Mouse (Mus musculus): ENCODE results near the gene Polr3c. TPM values are rescaled to one million over a fixed set of nuclear protein-coding genes. Genes with fewer than 3 reads are reported as not detected.

Gene Polr3c
- polyA plus RNA-seq, 1 experiment from 2014 or later: 52.7 TPM

DNA sequence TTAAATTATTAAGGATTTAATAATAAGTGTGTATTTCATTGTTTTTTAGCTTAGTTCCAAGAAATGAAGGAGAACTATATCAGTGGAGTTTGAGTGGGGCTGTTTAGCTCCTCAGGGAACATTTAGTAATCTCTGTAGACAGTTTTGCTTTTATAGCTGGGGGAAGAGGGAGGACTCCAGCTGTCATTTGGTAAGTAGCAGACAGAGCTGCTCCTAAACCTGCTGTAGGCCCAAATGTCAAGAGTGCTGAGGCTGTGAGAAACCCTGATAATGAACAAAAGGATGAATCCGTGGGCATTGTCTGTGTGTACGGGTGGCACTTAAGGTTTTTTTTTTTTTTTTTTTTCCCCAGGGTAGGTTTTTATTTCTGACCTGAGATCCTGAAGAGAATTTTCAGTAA is 7.8 kb upstream of the Polr3c start:
- no peak for DNase-seq (ENCODE audit: extremely low spot score, low spot score)
- Histone ChIP-seq H3K36me3 (replicated peaks) (peaks cover 4% of the 10 kb centered on the region; the same call in 1 of the 2 replicates), H3K4me3 (no peak overlapping the region), H3K27me3 (ENCODE audit: poor library complexity, severe bottlenecking) (no peaks in the 10 kb centered on the region), H3K4me1 (peaks cover 16% of the 10 kb centered on the region), H3K9me3 (no peaks in the 10 kb centered on the region), H3K27ac (no peak overlapping the region)
- 92% methylated on average over 2 of the region's 2 CpGs for WGBS

DNA sequence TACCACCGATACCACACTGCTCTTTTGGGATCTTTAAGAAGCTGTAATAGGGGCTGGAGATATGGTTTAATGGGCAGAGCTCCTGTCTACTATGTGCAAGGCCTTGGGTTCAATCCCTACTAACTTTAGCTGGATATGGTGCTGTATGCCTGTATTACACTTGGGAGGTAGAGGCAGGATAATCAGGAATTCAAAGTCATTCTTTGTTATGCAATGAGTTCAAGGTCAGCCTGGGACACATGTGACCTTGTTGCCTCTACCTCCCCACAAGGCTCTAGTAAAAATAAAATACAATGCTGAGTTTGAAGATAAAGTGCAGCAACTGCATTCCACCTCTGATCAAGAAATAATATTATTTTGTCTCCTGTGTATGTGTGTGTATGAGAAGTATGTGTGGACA is 6.6 kb upstream of the Polr3c start:
- Histone ChIP-seq H3K4me3 (no peak overlapping the region), H3K4me1 (peaks cover 25% of the 10 kb centered on the region), H3K36me3 (replicated peaks) (peaks cover 4% of the 10 kb centered on the region; the same call in 1 of the 2 replicates), H3K27ac (no peak overlapping the region), H3K27me3 (ENCODE audit: poor library complexity, severe bottlenecking) (no peaks in the 10 kb centered on the region), H3K9me3 (no peaks in the 10 kb centered on the region)
- no peak for DNase-seq (ENCODE audit: extremely low spot score, low spot score)
- 95% methylated on average over 1 of the region's 1 CpGs for WGBS

DNA sequence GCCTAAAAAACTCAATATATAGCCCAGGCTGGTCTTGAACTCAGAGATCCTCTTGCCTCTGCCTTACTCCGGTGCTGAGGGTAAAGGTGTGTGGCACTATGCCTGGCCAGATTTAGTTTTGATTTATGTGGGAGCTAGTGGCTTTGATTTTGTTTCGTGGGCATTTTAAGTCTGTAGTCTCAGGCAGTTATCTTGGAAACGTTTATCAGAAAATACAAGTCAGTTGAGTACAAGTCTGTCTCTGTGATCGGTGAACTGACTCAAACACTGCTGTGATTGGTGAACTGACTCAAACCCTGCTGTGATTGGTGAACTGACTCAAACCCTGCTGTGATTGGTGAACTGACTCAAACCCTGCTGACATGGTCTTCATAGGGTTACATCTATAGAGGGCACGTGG is 3.4 kb upstream of the Polr3c start:
- WGBS: 82% methylated on average over 5 of the region's 5 CpGs
- no peak for DNase-seq (ENCODE audit: extremely low spot score, low spot score)
- Histone ChIP-seq H3K9me3 (no peaks in the 10 kb centered on the region), H3K4me3 (0 out of 2 replicates have a peak overlapping the region, but pooled peaks have one; percentile 8), H3K27ac (no peak overlapping the region), H3K27me3 (ENCODE audit: poor library complexity, severe bottlenecking) (no peaks in the 10 kb centered on the region), H3K36me3 (replicated peaks) (peaks cover 4% of the 10 kb centered on the region; the same call in 1 of the 2 replicates), H3K4me1 (peaks cover 36% of the 10 kb centered on the region)

DNA sequence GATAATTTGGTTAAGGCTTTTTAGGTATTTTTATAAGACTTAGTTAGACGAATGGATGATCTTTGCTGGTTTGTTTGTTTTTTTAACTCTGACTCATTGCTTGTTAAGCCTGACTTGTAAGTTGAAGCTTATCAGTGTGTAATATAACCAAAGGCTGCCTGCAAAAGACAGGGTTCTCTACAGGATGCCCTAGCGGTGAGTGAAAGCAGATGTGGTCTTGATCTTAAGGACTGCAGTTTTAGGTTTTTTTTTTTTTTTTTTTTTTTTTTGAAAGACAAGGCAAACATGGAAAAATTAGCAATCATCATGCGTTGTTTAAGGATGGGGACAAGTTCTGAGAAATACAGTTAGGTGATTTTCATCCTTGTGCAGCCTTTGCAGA is 2.0 kb upstream of the Polr3c start:
- WGBS: 69% methylated on average over 3 of the region's 3 CpGs
- no peaks in the 10 kb centered on the region for H3K9me3 ChIP-seq

DNA sequence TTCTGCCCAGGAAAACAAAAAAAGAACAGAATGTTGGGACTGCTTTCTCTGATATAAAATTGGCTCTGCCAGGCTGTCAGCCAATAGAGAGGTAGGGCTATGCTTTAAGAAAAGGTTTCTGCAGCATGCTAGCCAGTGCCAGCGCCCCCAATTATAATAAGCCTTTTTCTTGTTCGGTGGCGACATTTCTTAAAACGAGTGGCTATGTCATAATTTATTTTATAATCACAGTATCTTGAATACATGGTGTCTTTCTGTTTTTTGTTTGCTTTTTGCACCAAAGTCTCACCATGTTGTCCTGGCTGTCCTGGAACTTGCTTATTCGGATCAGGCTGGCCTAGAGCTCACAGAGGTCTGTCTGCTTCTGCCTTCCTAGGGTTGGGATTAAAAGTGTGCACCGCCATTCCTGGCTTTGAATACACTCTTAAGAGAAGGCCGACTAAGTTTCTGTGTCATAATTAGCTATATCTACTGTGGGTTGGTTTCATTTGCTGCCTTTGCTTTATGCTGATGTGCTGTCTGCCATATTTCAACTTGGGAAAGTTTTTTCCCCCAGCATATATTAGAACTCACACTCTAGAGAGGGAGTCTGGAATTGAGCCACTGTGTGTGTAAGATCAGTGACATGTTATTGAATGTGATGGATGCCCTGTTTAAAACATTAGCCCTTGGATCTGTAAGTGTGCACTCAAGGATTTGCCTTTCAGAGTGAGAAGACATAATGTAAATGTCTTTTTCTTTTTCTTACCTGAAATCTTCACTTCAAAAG is 1.4 kb upstream of the Polr3c start:
- no peaks in the 10 kb centered on the region for H3K27me3 ChIP-seq (ENCODE audit: poor library complexity, severe bottlenecking)
- H3K4me1 ChIP-seq: peaks cover 36% of the 10 kb centered on the region
- peak overlapping the region; percentile 72 for H3K4me3 ChIP-seq
- H3K36me3 ChIP-seq (replicated peaks): peaks cover 18% of the 10 kb centered on the region
- WGBS: 59% methylated on average over 7 of the region's 7 CpGs
- DNase-seq (ENCODE audit: extremely low spot score, low spot score): no peak
- no peaks in the 10 kb centered on the region for H3K9me3 ChIP-seq
- H3K27ac ChIP-seq: peak overlapping the region; percentile 94; the same call in 1 of the 2 replicates

More for the DNA sequence above, 2.0 kb upstream of the Polr3c start:
- Histone ChIP-seq H3K36me3 (replicated peaks) (peaks cover 14% of the 10 kb centered on the region), H3K27me3 (ENCODE audit: poor library complexity, severe bottlenecking) (no peaks in the 10 kb centered on the region), H3K4me1 (peaks cover 36% of the 10 kb centered on the region), H3K27ac (no peak overlapping the region), H3K4me3 (peak overlapping the region; percentile 72; the same call in 1 of the 2 replicates)
- no peak for DNase-seq (ENCODE audit: extremely low spot score, low spot score)

DNA sequence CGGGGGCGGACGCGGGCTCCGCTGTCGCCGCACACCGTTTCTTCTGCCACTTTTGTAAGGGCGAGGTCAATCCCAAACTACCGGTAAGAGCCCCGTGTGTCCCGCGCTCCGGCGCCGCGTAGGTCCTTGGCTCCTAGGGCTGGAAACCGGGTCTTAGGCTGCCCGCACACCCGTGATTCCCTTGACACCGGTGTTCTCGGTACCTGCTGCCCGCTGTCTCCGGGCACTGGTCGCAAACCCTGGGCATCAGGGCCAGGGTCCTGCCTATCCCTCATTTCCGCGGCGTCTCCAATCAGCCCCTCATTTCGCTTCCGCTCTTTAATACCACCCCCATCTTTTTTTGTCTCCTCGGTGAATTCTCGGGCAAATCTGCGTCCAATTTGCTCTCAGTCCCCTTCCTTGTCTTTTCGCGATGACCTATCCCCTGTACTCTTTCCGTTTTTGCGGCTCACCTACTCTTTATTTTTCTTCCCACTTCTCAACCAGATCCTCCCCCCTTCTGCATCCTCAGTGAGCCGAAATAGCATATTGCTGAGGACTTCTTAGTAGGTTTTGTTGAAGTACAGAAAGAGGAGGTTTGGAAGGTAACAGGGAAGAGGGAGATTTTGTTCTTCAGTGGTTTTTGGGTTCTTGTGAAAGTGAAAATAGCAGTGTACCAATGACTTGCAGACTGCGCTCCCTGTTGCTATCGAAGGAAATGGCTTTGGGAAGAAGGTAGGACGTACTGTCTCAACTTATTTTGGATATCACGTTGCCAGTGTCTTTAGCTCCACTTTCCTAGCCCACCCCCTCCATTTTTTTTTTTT is 603 bp upstream of the Polr3c start:
- no peaks in the 10 kb centered on the region for H3K9me3 ChIP-seq
- no peaks in the 10 kb centered on the region for H3K27me3 ChIP-seq (ENCODE audit: poor library complexity, severe bottlenecking)
- peak overlapping the region; percentile 72 for H3K4me3 ChIP-seq
- no peak for DNase-seq (ENCODE audit: extremely low spot score, low spot score)
- peak overlapping the region; percentile 94 for H3K27ac ChIP-seq
- H3K4me1 ChIP-seq: peaks cover 36% of the 10 kb centered on the region
- H3K36me3 ChIP-seq (replicated peaks): peaks cover 26% of the 10 kb centered on the region
- WGBS: under 1% methylated on average over 42 of the region's 42 CpGs

DNA sequence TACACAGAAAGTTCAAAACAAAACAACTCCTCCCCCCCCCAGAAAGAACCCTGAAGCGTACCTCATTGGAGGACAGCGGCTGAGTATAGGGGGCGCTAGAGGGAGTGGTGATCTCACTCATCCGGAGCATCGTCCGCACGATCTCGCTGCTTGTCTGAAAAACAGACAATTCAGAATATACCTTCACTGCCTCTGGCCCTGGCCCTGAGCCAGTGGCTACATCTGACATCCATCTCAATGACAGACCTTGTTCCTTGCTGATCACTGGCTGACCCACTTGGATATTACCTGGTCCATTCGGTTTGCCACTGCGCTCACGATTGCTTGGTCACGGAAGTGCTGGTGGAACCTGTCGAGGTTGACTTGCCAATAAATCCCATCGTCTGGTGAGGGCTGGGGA is 8.3 kb downstream of the Polr3c start:
- H3K27me3 ChIP-seq (ENCODE audit: poor library complexity, severe bottlenecking): no peaks in the 10 kb centered on the region
- H3K36me3 ChIP-seq (replicated peaks): peaks cover 90% of the 10 kb centered on the region
- no peak overlapping the region for H3K4me3 ChIP-seq
- peaks cover 11% of the 10 kb centered on the region for H3K4me1 ChIP-seq
- no peak overlapping the region for H3K27ac ChIP-seq
- DNase-seq (ENCODE audit: extremely low spot score, low spot score): no peak
- 38% methylated on average over 14 of the region's 14 CpGs for WGBS
- H3K9me3 ChIP-seq: no peaks in the 10 kb centered on the region

DNA sequence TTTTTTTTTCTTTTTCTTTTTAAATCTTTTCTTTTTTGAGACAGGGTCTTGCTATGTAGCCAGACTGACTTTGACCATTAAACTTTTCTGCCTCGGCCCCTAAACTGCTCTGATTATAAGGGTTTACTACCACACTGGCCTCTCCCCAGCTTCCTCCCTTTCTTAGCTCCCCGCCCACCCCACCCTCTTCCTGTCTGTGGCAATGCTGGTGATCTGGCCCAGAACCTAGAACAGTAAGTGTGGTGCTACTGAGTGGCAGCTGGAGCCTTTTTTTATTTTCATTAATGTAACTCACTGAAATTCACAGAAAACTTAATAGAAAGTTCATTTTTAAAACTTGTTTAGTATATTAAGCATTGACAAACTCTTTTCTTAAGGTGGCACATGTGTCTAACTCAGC is 11.6 kb downstream of the Polr3c start:
- no peak for DNase-seq (ENCODE audit: extremely low spot score, low spot score)
- H3K4me3 ChIP-seq: no peak overlapping the region
- H3K27me3 ChIP-seq (ENCODE audit: poor library complexity, severe bottlenecking): no peaks in the 10 kb centered on the region
- peaks cover 90% of the 10 kb centered on the region for H3K36me3 ChIP-seq (replicated peaks)
- no peak overlapping the region for H3K27ac ChIP-seq
- no peaks in the 10 kb centered on the region for H3K9me3 ChIP-seq
- WGBS: 89% methylated on average over 2 of the region's 2 CpGs
- H3K4me1 ChIP-seq: peaks cover 11% of the 10 kb centered on the region

DNA sequence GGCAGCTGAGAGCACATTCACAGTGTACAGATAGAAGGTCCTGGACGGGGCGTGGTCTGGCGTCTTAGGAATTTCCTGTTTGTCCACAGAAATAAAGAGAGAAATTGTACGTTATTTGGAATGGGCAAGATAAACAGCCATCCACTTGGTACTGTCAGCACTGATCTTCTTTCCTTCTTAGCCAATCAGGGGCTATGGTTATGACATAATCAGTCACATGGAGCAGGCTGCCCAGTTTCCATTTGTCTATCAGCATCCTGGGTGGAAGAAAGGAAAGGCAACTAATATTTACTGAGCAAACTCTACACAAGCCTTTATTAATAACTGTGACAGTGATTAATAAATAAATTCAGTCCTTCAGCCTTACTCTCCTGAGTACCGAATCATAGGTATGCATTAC is 13.1 kb downstream of the Polr3c start:
- 87% methylated on average over 5 of the region's 5 CpGs for WGBS
- Histone ChIP-seq H3K27me3 (ENCODE audit: poor library complexity, severe bottlenecking) (no peaks in the 10 kb centered on the region), H3K4me1 (peaks cover 4% of the 10 kb centered on the region), H3K9me3 (no peaks in the 10 kb centered on the region), H3K27ac (no peak overlapping the region), H3K36me3 (replicated peaks) (peaks cover 94% of the 10 kb centered on the region), H3K4me3 (no peak overlapping the region)
- DNase-seq (ENCODE audit: extremely low spot score, low spot score): no peak

DNA sequence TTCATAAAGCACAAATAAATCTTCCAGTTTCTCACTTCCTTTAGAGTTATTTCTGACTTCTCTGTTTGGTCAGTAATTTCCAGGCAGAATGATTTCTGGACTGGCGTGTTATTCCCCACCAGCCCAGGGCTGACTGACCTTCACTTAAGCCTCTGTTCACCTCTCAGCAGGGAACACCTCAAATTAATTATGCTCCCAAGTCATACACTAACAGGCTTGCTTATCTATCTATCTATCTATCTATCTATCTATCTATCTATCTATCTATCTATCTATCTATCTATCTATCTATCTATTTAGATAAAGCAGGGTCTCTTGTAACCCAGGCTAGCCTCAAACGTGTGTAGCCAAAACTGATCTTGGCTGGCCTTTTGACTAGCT is 18.8 kb downstream of the Polr3c start:
- 55% methylated on average over 2 of the region's 2 CpGs for WGBS
- Histone ChIP-seq H3K4me1 (peaks cover 12% of the 10 kb centered on the region), H3K36me3 (replicated peaks) (peaks cover 68% of the 10 kb centered on the region), H3K9me3 (no peaks in the 10 kb centered on the region), H3K4me3 (peak overlapping the region; percentile 62), H3K27me3 (ENCODE audit: poor library complexity, severe bottlenecking) (peaks cover 16% of the 10 kb centered on the region), H3K27ac (no peak overlapping the region)
- no peak for DNase-seq (ENCODE audit: extremely low spot score, low spot score)

DNA sequence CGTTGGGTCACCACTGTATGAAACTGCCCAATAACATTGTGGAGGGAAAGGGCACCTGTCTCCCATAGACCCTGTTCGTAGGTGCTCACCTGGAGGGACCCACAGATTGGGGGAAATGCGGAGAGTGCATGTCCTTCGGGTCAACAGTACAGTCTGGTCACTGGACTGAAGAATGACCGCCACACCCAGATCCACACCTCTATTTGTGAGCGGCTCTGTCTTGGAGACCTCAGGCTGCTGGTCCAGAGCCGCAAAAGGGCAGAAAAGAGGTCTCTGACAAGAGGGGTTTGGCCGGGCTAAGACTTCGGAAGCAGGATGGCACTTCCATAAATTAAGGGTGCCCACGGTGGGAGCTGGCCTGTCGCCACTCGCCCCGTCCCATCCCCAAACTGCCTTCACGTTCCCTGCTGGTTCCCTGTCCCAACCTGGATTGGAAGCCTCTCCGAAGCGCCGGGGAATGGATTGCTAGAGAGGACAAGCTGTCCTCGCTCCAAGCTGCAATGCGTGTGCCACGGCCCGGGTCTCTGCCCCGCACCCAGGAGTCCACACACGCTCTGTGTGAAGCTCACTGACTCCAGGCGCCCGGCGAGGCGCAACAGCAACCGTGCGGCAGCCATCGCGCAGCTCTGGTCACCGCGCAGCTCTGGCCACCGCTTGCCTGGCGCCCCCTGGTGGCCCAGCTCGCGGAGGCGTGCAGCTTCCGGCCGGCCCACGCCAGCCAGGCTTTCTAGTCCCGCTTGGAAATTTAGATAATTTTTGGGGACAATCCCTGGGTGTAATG is 19.3 kb downstream of the Polr3c start, which contains the start of gene Nudt17:
Nudt17 (minus strand) TSS at position 660 of the 781 bp plus-strand sequence.
- peaks cover 12% of the 10 kb centered on the region for H3K4me1 ChIP-seq
- H3K27ac ChIP-seq: peak within 1 kb of the TSS; percentile 79
- peaks cover 16% of the 10 kb centered on the region for H3K27me3 ChIP-seq (ENCODE audit: poor library complexity, severe bottlenecking)
- peak; percentile 77 for DNase-seq (ENCODE audit: extremely low spot score, low spot score)
- no peaks in the 10 kb centered on the region for H3K9me3 ChIP-seq
- 6% methylated on average over 42 of the region's 42 CpGs for WGBS
- H3K36me3 ChIP-seq (replicated peaks): peaks cover 68% of the 10 kb centered on the region
- H3K4me3 ChIP-seq: peak within 1 kb of the TSS; percentile 62

DNA sequence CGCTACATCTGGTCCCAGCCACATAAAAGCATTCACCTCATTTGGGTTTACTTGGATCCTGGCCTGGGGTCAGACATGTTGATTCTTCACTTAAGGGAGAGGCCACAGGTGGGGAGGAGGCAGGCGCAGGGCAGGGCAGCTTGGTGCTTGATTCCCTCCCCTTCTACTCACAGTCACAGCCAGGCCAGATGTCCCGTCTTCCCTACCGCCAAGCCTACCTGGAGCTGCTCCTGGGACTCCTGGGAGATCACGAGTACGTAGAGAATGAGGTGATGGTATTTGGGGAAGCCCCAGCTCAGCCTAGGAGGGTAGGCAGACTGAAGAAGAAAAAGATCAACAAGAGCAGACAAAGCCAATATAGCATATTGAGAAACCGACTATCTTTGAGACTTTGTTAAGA is 20.4 kb downstream of the Polr3c start:
- WGBS: 81% methylated on average over 7 of the region's 7 CpGs
- H3K9me3 ChIP-seq: no peaks in the 10 kb centered on the region
- no peak for DNase-seq (ENCODE audit: extremely low spot score, low spot score)
- no peak overlapping the region for H3K4me3 ChIP-seq
- H3K4me1 ChIP-seq: peaks cover 12% of the 10 kb centered on the region
- no peak overlapping the region for H3K27ac ChIP-seq
- peaks cover 16% of the 10 kb centered on the region for H3K27me3 ChIP-seq (ENCODE audit: poor library complexity, severe bottlenecking)
- peaks cover 67% of the 10 kb centered on the region for H3K36me3 ChIP-seq (replicated peaks)

All from forebrain, embryonic 10.5 days (tissue).